Mouse (Mus musculus): ENCODE measurements around the gene Olfr639. TPM values are rescaled to one million over a fixed set of nuclear protein-coding genes. Genes with fewer than 3 reads are reported as not detected.
"Not testable (repeated sequence)": the region's sequence is repeated elsewhere in the genome, so short reads cannot be mapped to it uniquely, and the experiment has no call there.

The Olfr639 gene
- total RNA-seq (2015; ENCODE audit: low replicate concordance) = not detected in 2 replicates
- 0.09 and 0.14 TPM in 2 replicates for total RNA-seq (2017; ENCODE audit: low replicate concordance)

GRCm38 (mm10) chr7:104017203-104017602, at the start of gene Olfr639:
Olfr639 (minus strand) TSS chr7:104017303.
- ATAC-seq (replicated peaks; ENCODE audit: low FRiP score, poor library complexity, severe bottlenecking) = no peak

GRCm38 (mm10) chr7:104061345-104061744, 44.2 kb upstream of the Olfr639 start, which contains the start of gene 4930516K23Rik:
4930516K23Rik (minus strand) TSS chr7:104061445.
- no peak for ATAC-seq (replicated peaks; ENCODE audit: low FRiP score, poor library complexity, severe bottlenecking)

GRCm38 (mm10) chr7:104059215-104059614, 42.1 kb upstream of the Olfr639 start:
- no peak for ATAC-seq (replicated peaks; ENCODE audit: low FRiP score, poor library complexity, severe bottlenecking)

- no peak for ATAC-seq (replicated peaks; ENCODE audit: low FRiP score, poor library complexity, severe bottlenecking)
Observed at GRCm38 (mm10) chr7:104052566-104052965, 35.5 kb upstream of the Olfr639 start, which contains the start of gene Olfr642. Olfr642 (minus strand) TSS chr7:104052666.

GRCm38 (mm10) chr7:104050745-104051144, 33.6 kb upstream of the Olfr639 start:
- ATAC-seq (replicated peaks; ENCODE audit: low FRiP score, poor library complexity, severe bottlenecking) = no peak

- ATAC-seq (replicated peaks; ENCODE audit: low FRiP score, poor library complexity, severe bottlenecking) = no peak
Observed at GRCm38 (mm10) chr7:104035145-104035544, 18.0 kb upstream of the Olfr639 start, which contains the start of gene Olfr641. Olfr641 (plus strand) TSS chr7:104035445.

- no peak for ATAC-seq (replicated peaks; ENCODE audit: low FRiP score, poor library complexity, severe bottlenecking)
Observed at GRCm38 (mm10) chr7:104026978-104027377, 9.9 kb upstream of the Olfr639 start.

GRCm38 (mm10) chr7:104025473-104025872, 8.4 kb upstream of the Olfr639 start, which contains the start of gene Olfr640:
Olfr640 (minus strand) TSS chr7:104025573.
- no peak for ATAC-seq (replicated peaks; ENCODE audit: low FRiP score, poor library complexity, severe bottlenecking)

GRCm38 (mm10) chr7:104021651-104022050, 4.5 kb upstream of the Olfr639 start:
- no peak for ATAC-seq (replicated peaks; ENCODE audit: low FRiP score, poor library complexity, severe bottlenecking)

GRCm38 (mm10) chr7:104018953-104019352, 1.9 kb upstream of the Olfr639 start:
- ATAC-seq (replicated peaks; ENCODE audit: low FRiP score, poor library complexity, severe bottlenecking) = no peak

- ATAC-seq (replicated peaks; ENCODE audit: low FRiP score, poor library complexity, severe bottlenecking) = no peak
Observed at GRCm38 (mm10) chr7:103999124-103999523, 18.0 kb downstream of the Olfr639 start.

GRCm38 (mm10) chr7:103998446-103998845, 18.7 kb downstream of the Olfr639 start, which contains the start of gene Olfr638:
Olfr638 (plus strand) TSS chr7:103998746.
- no peak for ATAC-seq (replicated peaks; ENCODE audit: low FRiP score, poor library complexity, severe bottlenecking)

GRCm38 (mm10) chr7:103971782-103972181, 45.3 kb downstream of the Olfr639 start:
- no peak for ATAC-seq (replicated peaks; ENCODE audit: low FRiP score, poor library complexity, severe bottlenecking)

- no peak for ATAC-seq (replicated peaks; ENCODE audit: low FRiP score, poor library complexity, severe bottlenecking)
Observed at GRCm38 (mm10) chr7:103970852-103971251, 46.3 kb downstream of the Olfr639 start, which contains the start of gene Olfr635. Olfr635 (plus strand) TSS chr7:103971152.

GRCm38 (mm10) chr7:103966873-103967272, 50.2 kb downstream of the Olfr639 start:
- ATAC-seq (replicated peaks; ENCODE audit: low FRiP score, poor library complexity, severe bottlenecking) = not testable (repeated sequence)

Other genes with a start within 250 kb of the Olfr639 start
Only the 30 nearest of the 32 such genes appear.
- gene Olfr67, start 225.5 kb downstream of the Olfr639 start, total RNA-seq (2015; ENCODE audit: low replicate concordance) = 5.0 and 10.2 TPM in 2 replicates
- gene Olfr67, start 225.5 kb downstream of the Olfr639 start, total RNA-seq (2017; ENCODE audit: low replicate concordance) = 2.8 and 4.2 TPM in 2 replicates
- 39,556 and 40,045 TPM in 2 replicates for gene Hbb-bt, start 203.3 kb downstream of the Olfr639 start, total RNA-seq (2015; ENCODE audit: low replicate concordance)
- gene Hbb-bt, start 203.3 kb downstream of the Olfr639 start, total RNA-seq (2017; ENCODE audit: low replicate concordance) = 14,681 and 15,230 TPM in 2 replicates
- 179,259 and 187,171 TPM in 2 replicates for gene Hbb-bs, start 189.2 kb downstream of the Olfr639 start, total RNA-seq (2015; ENCODE audit: low replicate concordance)
- gene Hbb-bs, start 189.2 kb downstream of the Olfr639 start, total RNA-seq (2017; ENCODE audit: low replicate concordance) = 69,583 and 76,927 TPM in 2 replicates
- not detected in 2 replicates for gene Hbb-bh2, start 176.8 kb downstream of the Olfr639 start, total RNA-seq (2015; ENCODE audit: low replicate concordance)
- gene Hbb-bh2, start 176.8 kb downstream of the Olfr639 start, total RNA-seq (2017; ENCODE audit: low replicate concordance) = 1.0 and 4.6 TPM in 2 replicates
- not detected in 2 replicates for gene Hbb-bh1, start 174.1 kb downstream of the Olfr639 start, total RNA-seq (2015; ENCODE audit: low replicate concordance)
- gene Hbb-bh1, start 174.1 kb downstream of the Olfr639 start, total RNA-seq (2017; ENCODE audit: low replicate concordance) = not detected in 2 replicates
- 2.9 and 8.6 TPM in 2 replicates for gene Hbb-y, start 164.1 kb downstream of the Olfr639 start, total RNA-seq (2015; ENCODE audit: low replicate concordance)
- gene Hbb-y, start 164.1 kb downstream of the Olfr639 start, total RNA-seq (2017; ENCODE audit: low replicate concordance) = not detected in 2 replicates
- not detected in 2 replicates for gene Olfr66, start 131.1 kb downstream of the Olfr639 start, total RNA-seq (2015; ENCODE audit: low replicate concordance)
- not detected in 2 replicates for gene Olfr66, start 131.1 kb downstream of the Olfr639 start, total RNA-seq (2017; ENCODE audit: low replicate concordance)
- not detected in 2 replicates for gene Olfr64, start 122.8 kb downstream of the Olfr639 start, total RNA-seq (2015; ENCODE audit: low replicate concordance)
- gene Olfr64, start 122.8 kb downstream of the Olfr639 start, total RNA-seq (2017; ENCODE audit: low replicate concordance) = 0.14 and 0.34 TPM in 2 replicates
- gene Olfr65, start 113.8 kb downstream of the Olfr639 start, total RNA-seq (2015; ENCODE audit: low replicate concordance) = not detected in 2 replicates
- 0.28 TPM in 1 of 2 replicates, not detected in the other for gene Olfr65, start 113.8 kb downstream of the Olfr639 start, total RNA-seq (2017; ENCODE audit: low replicate concordance)
- gene Olfr631, start 88.5 kb downstream of the Olfr639 start, total RNA-seq (2015; ENCODE audit: low replicate concordance) = 1.0 TPM in 1 of 2 replicates, not detected in the other
- gene Olfr631, start 88.5 kb downstream of the Olfr639 start, total RNA-seq (2017; ENCODE audit: low replicate concordance) = 2.1 TPM in 1 of 2 replicates, not detected in the other
- not detected in 2 replicates for gene Olfr632, start 83.0 kb downstream of the Olfr639 start, total RNA-seq (2015; ENCODE audit: low replicate concordance)
- gene Olfr632, start 83.0 kb downstream of the Olfr639 start, total RNA-seq (2017; ENCODE audit: low replicate concordance) = 1.7 TPM in 1 of 2 replicates, not detected in the other
- not detected in 2 replicates for gene Olfr633, start 72.9 kb downstream of the Olfr639 start, total RNA-seq (2015; ENCODE audit: low replicate concordance)
- gene Olfr633, start 72.9 kb downstream of the Olfr639 start, total RNA-seq (2017; ENCODE audit: low replicate concordance) = not detected in 2 replicates
- not detected in 2 replicates for gene Olfr635, start 46.2 kb downstream of the Olfr639 start, total RNA-seq (2015; ENCODE audit: low replicate concordance)
- gene Olfr635, start 46.2 kb downstream of the Olfr639 start, total RNA-seq (2017; ENCODE audit: low replicate concordance) = 0.09 and 0.14 TPM in 2 replicates
- not detected in 2 replicates for gene Olfr638, start 18.6 kb downstream of the Olfr639 start, total RNA-seq (2015; ENCODE audit: low replicate concordance)
- not detected in 2 replicates for gene Olfr638, start 18.6 kb downstream of the Olfr639 start, total RNA-seq (2017; ENCODE audit: low replicate concordance)
- not detected in 2 replicates for gene Olfr640, start 8.3 kb upstream of the Olfr639 start, total RNA-seq (2015; ENCODE audit: low replicate concordance)
- not detected in 2 replicates for gene Olfr640, start 8.3 kb upstream of the Olfr639 start, total RNA-seq (2017; ENCODE audit: low replicate concordance)
- gene Olfr641, start 18.1 kb upstream of the Olfr639 start, total RNA-seq (2015; ENCODE audit: low replicate concordance) = not detected in 2 replicates
- gene Olfr641, start 18.1 kb upstream of the Olfr639 start, total RNA-seq (2017; ENCODE audit: low replicate concordance) = 0.98 TPM in 1 of 2 replicates, not detected in the other
- not detected in 2 replicates for gene Olfr642, start 35.4 kb upstream of the Olfr639 start, total RNA-seq (2015; ENCODE audit: low replicate concordance)
- 0.14 TPM in 1 of 2 replicates, not detected in the other for gene Olfr642, start 35.4 kb upstream of the Olfr639 start, total RNA-seq (2017; ENCODE audit: low replicate concordance)
- gene 4930516K23Rik, start 44.1 kb upstream of the Olfr639 start, total RNA-seq (2015; ENCODE audit: low replicate concordance) = not detected in 2 replicates
- not detected in 2 replicates for gene 4930516K23Rik, start 44.1 kb upstream of the Olfr639 start, total RNA-seq (2017; ENCODE audit: low replicate concordance)
- not detected in 2 replicates for gene Olfr644, start 54.6 kb upstream of the Olfr639 start, total RNA-seq (2015; ENCODE audit: low replicate concordance)
- not detected in 2 replicates for gene Olfr644, start 54.6 kb upstream of the Olfr639 start, total RNA-seq (2017; ENCODE audit: low replicate concordance)
- not detected in 2 replicates for gene Olfr645, start 68.2 kb upstream of the Olfr639 start, total RNA-seq (2015; ENCODE audit: low replicate concordance)
- not detected in 2 replicates for gene Olfr645, start 68.2 kb upstream of the Olfr639 start, total RNA-seq (2017; ENCODE audit: low replicate concordance)
- not detected in 2 replicates for gene Olfr646, start 87.6 kb upstream of the Olfr639 start, total RNA-seq (2015; ENCODE audit: low replicate concordance)
- gene Olfr646, start 87.6 kb upstream of the Olfr639 start, total RNA-seq (2017; ENCODE audit: low replicate concordance) = not detected in 2 replicates
- gene Ubqln5, start 112.5 kb upstream of the Olfr639 start, total RNA-seq (2015; ENCODE audit: low replicate concordance) = not detected in 2 replicates
- not detected in 2 replicates for gene Ubqln5, start 112.5 kb upstream of the Olfr639 start, total RNA-seq (2017; ENCODE audit: low replicate concordance)
- gene Olfr643, start 120.1 kb upstream of the Olfr639 start, total RNA-seq (2015; ENCODE audit: low replicate concordance) = not detected in 2 replicates
- gene Olfr643, start 120.1 kb upstream of the Olfr639 start, total RNA-seq (2017; ENCODE audit: low replicate concordance) = not detected in 2 replicates
- not detected in 2 replicates for gene Ubqln3, start 126.0 kb upstream of the Olfr639 start, total RNA-seq (2015; ENCODE audit: low replicate concordance)
- not detected in 2 replicates for gene Ubqln3, start 126.0 kb upstream of the Olfr639 start, total RNA-seq (2017; ENCODE audit: low replicate concordance)
- not detected in 2 replicates for gene Ubqlnl, start 133.3 kb upstream of the Olfr639 start, total RNA-seq (2015; ENCODE audit: low replicate concordance)
- gene Ubqlnl, start 133.3 kb upstream of the Olfr639 start, total RNA-seq (2017; ENCODE audit: low replicate concordance) = not detected in 2 replicates
- not detected in 2 replicates for gene Olfm5, start 147.5 kb upstream of the Olfr639 start, total RNA-seq (2015; ENCODE audit: low replicate concordance)
- gene Olfm5, start 147.5 kb upstream of the Olfr639 start, total RNA-seq (2017; ENCODE audit: low replicate concordance) = 0.34 TPM in 1 of 2 replicates, not detected in the other
- gene Olfr648, start 166.1 kb upstream of the Olfr639 start, total RNA-seq (2015; ENCODE audit: low replicate concordance) = 1.5 and 2.1 TPM in 2 replicates
- gene Olfr648, start 166.1 kb upstream of the Olfr639 start, total RNA-seq (2017; ENCODE audit: low replicate concordance) = 0.14 and 0.60 TPM in 2 replicates
- gene Olfr649, start 178.7 kb upstream of the Olfr639 start, total RNA-seq (2015; ENCODE audit: low replicate concordance) = not detected in 2 replicates
- gene Olfr649, start 178.7 kb upstream of the Olfr639 start, total RNA-seq (2017; ENCODE audit: low replicate concordance) = not detected in 2 replicates
- gene Trim6, start 201.5 kb upstream of the Olfr639 start, total RNA-seq (2015; ENCODE audit: low replicate concordance) = not detected in 2 replicates
- 0.09 and 0.56 TPM in 2 replicates for gene Trim6, start 201.5 kb upstream of the Olfr639 start, total RNA-seq (2017; ENCODE audit: low replicate concordance)
- gene Trim34a, start 227.2 kb upstream of the Olfr639 start, total RNA-seq (2015; ENCODE audit: low replicate concordance) = 19.8 and 23.4 TPM in 2 replicates
- gene Trim34a, start 227.2 kb upstream of the Olfr639 start, total RNA-seq (2017; ENCODE audit: low replicate concordance) = 21.4 and 27.9 TPM in 2 replicates

Measured in erythroblast, adult 5-6 weeks (primary cell).